Mouse (Mus musculus): ENCODE results near the gene Slc25a1. TPM values are rescaled to one million over a fixed set of nuclear protein-coding genes. Genes with fewer than 3 reads are reported as not detected.
A peak's percentile ranks its signal among the peaks of the same experiment; 100 is the strongest.
"Not testable (repeated sequence)": the region's sequence is repeated elsewhere in the genome, so short reads cannot be mapped to it uniquely, and the experiment has no call there.

The Slc25a1 gene
- 172 and 173 TPM in 2 replicates for polyA plus RNA-seq (2015; fragmentation: Nextera tagmentation; extraction: Ambion mirVana)

DNA sequence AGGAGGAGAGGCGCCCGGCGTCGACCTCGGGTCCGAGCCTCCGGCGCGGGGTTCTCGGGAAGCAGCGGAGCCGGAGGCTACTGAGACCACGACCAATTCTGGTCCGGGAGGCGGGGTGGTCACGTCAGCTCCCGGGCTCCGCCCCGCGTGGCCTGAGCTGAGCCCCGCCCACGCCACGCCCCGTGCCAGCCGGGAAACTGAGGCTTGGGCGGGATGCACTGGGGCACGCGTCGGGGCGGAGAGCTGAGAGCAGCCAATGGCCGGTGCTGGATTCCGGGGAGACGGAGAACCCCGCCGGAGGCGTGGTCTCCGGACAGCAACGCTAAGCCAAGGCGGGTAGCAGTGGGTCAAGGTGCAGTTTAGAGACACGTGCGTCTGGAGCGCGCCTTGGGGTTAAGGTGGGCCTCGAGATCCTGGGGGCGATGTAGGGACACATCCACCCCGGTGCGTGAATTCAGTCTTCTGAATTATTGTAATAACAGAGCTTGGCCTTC lies at the start of gene Slc25a1:
Gene Slc25a1, minus strand, starts transcription at position 133 of the 494 bp plus-strand sequence.
- Histone ChIP-seq H3K36me3 (peaks cover 19% of the 10 kb centered on the region), H3K27ac (peak within 1 kb of the TSS; percentile 92), H3K27me3 (no peaks in the 10 kb centered on the region), H3K4me2 (peak within 1 kb of the TSS; percentile 77), H3K9ac (peak within 1 kb of the TSS; percentile 91), H3K9me3 (no peaks in the 10 kb centered on the region), H3K4me1 (replicated peaks) (peaks cover 35% of the 10 kb centered on the region), H3K4me3 (peak within 1 kb of the TSS; percentile 82)
- under 1% methylated on average over 47 of the region's 47 CpGs for WGBS
- peak; percentile 79 for ATAC-seq (ENCODE audit: low FRiP score)

DNA sequence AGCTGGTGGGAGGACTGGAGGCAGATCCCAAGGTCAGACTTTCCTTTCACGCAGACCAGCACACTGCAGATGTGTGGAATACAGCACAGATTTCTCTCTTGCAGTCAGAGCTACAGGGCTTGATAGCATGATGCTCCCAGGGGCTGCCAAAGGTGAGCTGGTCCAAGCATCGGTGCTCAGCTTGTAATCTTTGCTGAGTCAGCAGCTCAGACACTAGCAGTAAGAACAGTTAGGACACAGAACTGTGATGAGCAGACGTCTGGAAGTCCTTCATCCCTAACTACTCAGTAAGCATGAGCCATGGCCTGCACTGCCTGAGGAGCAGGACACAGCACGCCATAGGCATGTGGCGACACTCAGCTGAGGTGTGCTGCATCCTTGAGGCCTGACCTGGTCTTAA lies 43.8 kb upstream of the Slc25a1 start:
- WGBS = 71% methylated on average over 5 of the region's 5 CpGs
- Histone ChIP-seq H3K4me3 (no peak overlapping the region), H3K4me2 (no peak overlapping the region), H3K4me1 (replicated peaks) (no peaks in the 10 kb centered on the region), H3K9me3 (no peaks in the 10 kb centered on the region), H3K9ac (no peak overlapping the region), H3K27me3 (0 out of 2 replicates have a peak, but pooled peaks cover 5% of the 10 kb centered on the region), H3K36me3 (no peaks in the 10 kb centered on the region), H3K27ac (no peak overlapping the region)
- no peak for ATAC-seq (ENCODE audit: low FRiP score)

DNA sequence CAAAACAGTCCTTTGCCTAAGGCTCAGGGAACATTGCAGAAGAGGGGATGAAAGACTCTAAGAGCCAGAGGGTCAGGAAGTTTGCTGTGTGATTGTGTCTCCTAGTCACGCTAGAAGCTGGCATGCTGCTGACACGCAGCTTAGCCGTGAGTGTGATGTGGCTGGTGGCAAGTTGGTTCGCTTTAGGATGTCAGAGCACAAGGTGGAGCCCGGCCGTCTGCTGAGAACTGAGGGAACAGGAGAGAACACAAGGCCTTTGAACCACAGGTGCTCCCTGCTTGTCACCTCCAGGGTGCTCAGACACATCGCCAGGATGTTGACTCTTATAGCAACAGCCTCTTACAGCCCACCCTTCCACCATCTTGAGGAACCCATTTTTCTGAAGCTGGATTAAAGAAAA lies 34.1 kb upstream of the Slc25a1 start:
- H3K9me3 ChIP-seq = no peaks in the 10 kb centered on the region
- H3K4me3 ChIP-seq = no peak overlapping the region
- H3K4me2 ChIP-seq = no peak overlapping the region
- ATAC-seq (ENCODE audit: low FRiP score) = no peak
- H3K27ac ChIP-seq = no peak overlapping the region
- no peaks in the 10 kb centered on the region for H3K36me3 ChIP-seq
- no peaks in the 10 kb centered on the region for H3K4me1 ChIP-seq (replicated peaks)
- no peak overlapping the region for H3K9ac ChIP-seq
- WGBS = 82% methylated on average over 7 of the region's 7 CpGs
- H3K27me3 ChIP-seq = 0 out of 2 replicates have a peak, but pooled peaks cover 4% of the 10 kb centered on the region

DNA sequence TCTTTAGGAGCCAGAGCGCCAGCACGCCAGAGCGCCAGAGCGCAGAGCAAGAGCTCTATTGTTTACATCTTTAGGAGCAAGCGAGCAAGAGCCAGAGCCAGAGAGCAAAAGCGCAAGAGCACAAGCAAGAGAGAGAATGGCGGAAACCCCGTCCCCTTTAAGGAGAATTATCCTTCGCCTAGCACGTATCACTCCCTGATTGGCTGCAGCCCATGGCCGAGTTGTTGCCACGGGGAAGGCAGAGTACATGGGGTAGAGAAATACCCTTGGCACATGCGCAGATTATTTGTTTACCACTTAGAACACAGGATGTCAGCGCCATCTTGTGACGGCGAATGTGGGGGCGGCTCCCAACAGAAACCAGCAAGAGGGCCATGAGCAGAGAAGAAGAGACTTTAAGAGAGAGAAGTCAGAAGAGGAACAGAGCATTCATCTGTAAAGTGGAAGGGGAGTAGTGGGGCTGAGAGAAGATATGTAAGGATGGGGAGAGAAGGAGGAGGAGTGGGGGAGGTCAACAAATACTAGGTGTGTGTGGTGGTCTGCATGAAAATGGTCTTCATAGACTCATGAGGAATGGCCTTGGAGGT lies 28.1 kb upstream of the Slc25a1 start:
- not testable (repeated sequence) for H3K27ac ChIP-seq; H3K9ac ChIP-seq; H3K9me3 ChIP-seq; H3K36me3 ChIP-seq; ATAC-seq (ENCODE audit: low FRiP score); H3K27me3 ChIP-seq; H3K4me3 ChIP-seq; H3K4me2 ChIP-seq; H3K4me1 ChIP-seq (replicated peaks)
- 95% methylated on average over 17 of the region's 17 CpGs for WGBS

DNA sequence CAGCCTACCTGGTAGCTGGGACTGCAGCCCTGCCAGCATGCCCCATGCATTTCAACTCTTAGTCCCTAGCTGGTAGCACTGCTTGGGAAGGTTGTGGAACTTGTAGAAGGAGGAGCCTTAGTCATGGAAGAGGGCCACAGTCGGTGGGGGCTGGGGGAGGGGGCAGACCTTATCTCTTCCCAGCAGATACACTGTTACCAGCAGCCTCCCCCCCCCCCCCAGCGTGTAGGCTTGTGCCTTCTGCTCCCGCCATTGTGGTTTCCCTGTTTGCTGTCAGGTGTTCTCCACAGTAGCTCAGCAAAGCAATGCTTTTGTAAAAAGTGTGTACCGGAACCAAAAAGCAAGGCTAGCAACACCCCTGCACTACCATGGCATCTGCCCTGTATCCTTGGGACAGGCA lies 23.6 kb upstream of the Slc25a1 start:
- peaks cover 16% of the 10 kb centered on the region for H3K4me1 ChIP-seq (replicated peaks)
- no peak overlapping the region for H3K4me2 ChIP-seq
- ATAC-seq (ENCODE audit: low FRiP score) = no peak
- no peak overlapping the region for H3K9ac ChIP-seq
- 91% methylated on average over 4 of the region's 4 CpGs for WGBS
- no peaks in the 10 kb centered on the region for H3K27me3 ChIP-seq
- H3K9me3 ChIP-seq = no peaks in the 10 kb centered on the region
- no peak overlapping the region for H3K27ac ChIP-seq
- H3K4me3 ChIP-seq = no peak overlapping the region
- H3K36me3 ChIP-seq = no peaks in the 10 kb centered on the region

DNA sequence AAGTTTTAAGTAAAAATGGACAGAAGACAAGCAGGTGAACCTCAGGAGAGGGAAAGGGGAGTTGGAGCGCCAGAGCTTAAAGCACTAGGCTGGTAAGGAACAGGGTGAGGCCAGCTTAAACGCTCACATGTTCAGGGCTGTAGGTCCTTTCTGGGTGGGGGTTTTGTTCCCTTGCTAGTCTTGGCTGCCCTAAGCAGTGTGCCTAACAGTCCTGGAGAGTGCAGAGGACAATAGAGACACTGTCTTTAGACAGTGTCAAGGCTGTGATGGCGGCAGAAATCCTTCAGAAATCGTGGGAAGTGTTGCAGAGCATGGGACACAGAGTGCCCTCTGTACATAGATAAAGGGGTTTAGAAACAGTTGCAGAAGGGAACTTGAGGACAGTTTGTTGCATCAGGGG lies 22.0 kb upstream of the Slc25a1 start:
- H3K27ac ChIP-seq = peak overlapping the region; percentile 64; the same call in 1 of the 2 replicates
- H3K9me3 ChIP-seq = no peaks in the 10 kb centered on the region
- H3K36me3 ChIP-seq = no peaks in the 10 kb centered on the region
- H3K9ac ChIP-seq = no peak overlapping the region
- H3K4me1 ChIP-seq (replicated peaks) = peaks cover 16% of the 10 kb centered on the region
- ATAC-seq (ENCODE audit: low FRiP score) = peak; percentile 24; the same call in 1 of the 2 replicates
- H3K4me3 ChIP-seq = no peak overlapping the region
- no peak overlapping the region for H3K4me2 ChIP-seq
- 53% methylated on average over 4 of the region's 4 CpGs for WGBS
- 0 out of 2 replicates have a peak, but pooled peaks cover 6% of the 10 kb centered on the region for H3K27me3 ChIP-seq

DNA sequence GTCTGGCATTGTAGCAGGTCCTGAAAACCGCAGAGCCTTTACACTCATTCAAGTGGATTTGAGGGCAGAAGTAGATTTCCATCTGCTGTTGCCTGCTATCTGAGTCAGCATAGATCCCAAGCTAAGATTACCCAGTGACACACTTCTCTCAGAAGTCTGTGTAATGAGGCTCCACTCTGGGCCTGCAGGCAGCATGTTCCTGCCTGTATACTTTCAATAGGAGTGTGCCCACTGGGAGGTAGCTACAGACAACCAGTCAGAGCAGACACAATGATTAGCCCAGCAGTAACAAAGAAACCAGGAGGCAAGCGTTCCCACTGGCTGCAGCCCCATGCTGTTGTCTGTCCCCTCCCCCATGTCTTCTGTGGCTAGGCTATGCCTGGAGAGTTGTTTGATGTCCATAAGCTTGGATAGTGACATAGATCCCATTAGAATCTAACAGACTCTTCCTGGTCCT lies 21.4 kb upstream of the Slc25a1 start:
- Histone ChIP-seq H3K4me2 (no peak overlapping the region), H3K4me3 (no peak overlapping the region), H3K9me3 (no peaks in the 10 kb centered on the region), H3K9ac (no peak overlapping the region), H3K36me3 (no peaks in the 10 kb centered on the region), H3K27ac (peak overlapping the region; percentile 64; the same call in 1 of the 2 replicates), H3K4me1 (replicated peaks) (peaks cover 16% of the 10 kb centered on the region), H3K27me3 (0 out of 2 replicates have a peak, but pooled peaks cover 7% of the 10 kb centered on the region)
- WGBS = 23% methylated on average over 2 of the region's 2 CpGs
- peak; percentile 75 for ATAC-seq (ENCODE audit: low FRiP score)

DNA sequence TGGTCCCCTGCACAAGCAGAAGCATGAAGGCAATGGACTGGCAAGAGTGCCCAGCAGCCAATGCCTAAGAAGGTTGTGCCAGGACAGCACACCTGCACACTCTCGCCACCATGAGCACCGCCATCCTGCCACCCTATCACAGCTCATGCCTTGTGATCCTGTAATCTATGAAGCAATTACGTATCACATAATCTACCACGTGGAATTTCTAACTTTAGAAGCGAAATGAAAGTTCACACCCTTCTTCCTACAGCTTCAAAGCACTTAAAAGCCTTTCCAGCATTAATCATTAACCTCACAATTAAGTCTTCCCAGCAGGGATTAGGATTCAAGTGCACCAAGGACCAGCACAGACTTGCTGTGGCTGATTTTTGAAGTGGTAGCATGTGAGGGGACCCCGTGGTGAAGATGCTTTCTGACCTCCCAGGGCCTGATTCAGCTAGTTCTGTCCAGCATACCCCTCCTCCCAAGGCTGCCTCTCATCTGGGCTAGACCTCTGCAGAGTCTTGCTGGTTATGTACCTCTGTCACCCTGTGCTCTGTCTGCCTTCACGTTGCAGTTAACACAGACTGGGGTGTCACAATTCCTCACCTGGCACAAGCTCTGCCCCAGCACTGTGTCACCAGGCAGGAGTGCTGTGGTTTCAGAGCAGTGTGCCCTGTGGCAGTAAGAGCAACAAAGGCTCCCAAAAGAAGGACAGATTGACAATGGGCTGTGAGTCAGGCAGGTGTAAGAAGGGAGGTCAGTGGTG lies 17.2 kb upstream of the Slc25a1 start:
- no peak overlapping the region for H3K9ac ChIP-seq
- 58% methylated on average over 7 of the region's 7 CpGs for WGBS

DNA sequence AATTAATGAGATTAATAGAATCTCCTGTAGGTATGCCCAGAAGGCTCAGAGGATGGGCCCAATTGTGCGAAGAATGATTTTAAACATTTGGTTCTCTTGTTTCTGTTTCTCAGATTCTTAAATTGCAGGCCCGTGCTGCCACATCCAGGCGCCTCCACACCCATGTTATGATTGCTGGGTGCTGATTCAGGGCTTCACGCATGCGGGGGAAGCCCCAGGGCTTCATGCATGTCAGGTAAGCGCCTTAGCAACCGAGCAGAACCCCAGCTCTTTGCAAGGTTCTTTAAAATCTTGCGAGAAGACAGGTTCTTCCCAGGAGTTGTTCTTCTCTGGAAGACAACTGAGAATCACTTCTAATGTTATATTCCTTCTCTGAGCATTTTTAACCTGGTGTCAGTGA lies 15.4 kb upstream of the Slc25a1 start:
- ATAC-seq (ENCODE audit: low FRiP score) = no peak
- 0 out of 2 replicates have a peak, but pooled peaks cover 7% of the 10 kb centered on the region for H3K27me3 ChIP-seq
- no peaks in the 10 kb centered on the region for H3K9me3 ChIP-seq
- no peak overlapping the region for H3K4me2 ChIP-seq
- H3K4me3 ChIP-seq = no peak overlapping the region
- 76% methylated on average over 8 of the region's 8 CpGs for WGBS
- no peak overlapping the region for H3K9ac ChIP-seq
- H3K27ac ChIP-seq = no peak overlapping the region
- H3K4me1 ChIP-seq (replicated peaks) = no peaks in the 10 kb centered on the region
- no peaks in the 10 kb centered on the region for H3K36me3 ChIP-seq

More for the DNA sequence above, 17.2 kb upstream of the Slc25a1 start:
- Histone ChIP-seq H3K27me3 (0 out of 2 replicates have a peak, but pooled peaks cover 7% of the 10 kb centered on the region), H3K9me3 (no peaks in the 10 kb centered on the region), H3K4me2 (no peak overlapping the region), H3K4me1 (replicated peaks) (peaks cover 14% of the 10 kb centered on the region), H3K36me3 (no peaks in the 10 kb centered on the region), H3K4me3 (no peak overlapping the region), H3K27ac (no peak overlapping the region)
- ATAC-seq (ENCODE audit: low FRiP score) = no peak

DNA sequence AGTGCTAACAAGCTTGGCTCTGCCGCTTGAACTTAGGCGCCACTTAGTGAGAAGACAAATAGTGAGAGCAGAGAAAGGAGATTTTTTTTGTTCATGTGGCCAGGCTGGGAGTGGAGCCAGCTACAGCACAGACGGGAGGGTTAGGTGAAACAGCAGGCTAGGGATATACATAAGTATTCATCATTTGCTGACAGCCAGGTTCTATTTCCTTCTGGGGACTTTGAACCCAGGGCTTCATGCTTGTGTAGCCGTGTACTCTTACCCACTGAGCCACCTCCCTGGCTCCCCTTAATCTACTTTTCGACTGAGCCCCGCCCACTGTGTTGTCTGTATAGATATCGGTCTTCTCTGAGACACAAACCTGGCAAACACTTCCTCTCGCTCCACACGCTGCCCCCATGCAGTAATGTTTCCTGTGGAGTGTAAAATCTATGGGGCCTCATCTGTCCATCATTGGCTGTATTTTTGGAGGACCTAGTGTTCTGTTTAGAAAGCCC lies 11.3 kb upstream of the Slc25a1 start:
- Histone ChIP-seq H3K27me3 (peaks cover 27% of the 10 kb centered on the region), H3K4me3 (no peak overlapping the region), H3K36me3 (no peaks in the 10 kb centered on the region), H3K9ac (peak overlapping the region; percentile 1; the same call in 1 of the 2 replicates), H3K4me1 (replicated peaks) (no peaks in the 10 kb centered on the region), H3K9me3 (no peaks in the 10 kb centered on the region), H3K27ac (no peak overlapping the region), H3K4me2 (no peak overlapping the region)
- peak; percentile 68; the same call in 1 of the 2 replicates for ATAC-seq (ENCODE audit: low FRiP score)
- WGBS = 54% methylated on average over 9 of the region's 9 CpGs

DNA sequence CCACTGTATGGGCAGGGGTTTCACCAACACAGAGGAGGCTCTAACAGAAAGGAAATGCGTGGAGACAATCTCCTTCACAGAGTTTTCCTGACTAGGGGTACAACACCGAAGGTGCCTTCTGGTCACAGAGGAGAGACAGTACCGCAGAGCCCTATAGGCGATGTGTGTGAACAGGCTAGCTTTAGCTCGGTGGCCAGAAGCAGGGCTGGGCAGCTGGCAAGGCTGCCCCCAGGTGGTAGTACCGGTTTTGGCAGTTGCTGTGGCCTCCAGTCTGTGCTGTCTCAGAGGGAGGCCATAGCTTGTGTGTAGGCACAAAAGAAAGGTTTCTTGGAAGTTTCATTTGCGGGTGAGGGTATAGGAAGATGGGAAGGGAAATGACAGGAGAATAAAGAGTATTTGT lies 10.8 kb upstream of the Slc25a1 start:
- Histone ChIP-seq H3K27me3 (peaks cover 32% of the 10 kb centered on the region), H3K36me3 (no peaks in the 10 kb centered on the region), H3K27ac (no peak overlapping the region), H3K9ac (peak overlapping the region; percentile 1; the same call in 1 of the 2 replicates), H3K4me2 (no peak overlapping the region), H3K4me1 (replicated peaks) (no peaks in the 10 kb centered on the region), H3K4me3 (no peak overlapping the region), H3K9me3 (no peaks in the 10 kb centered on the region)
- peak; percentile 80 for ATAC-seq (ENCODE audit: low FRiP score)
- WGBS = 12% methylated on average over 7 of the region's 7 CpGs

DNA sequence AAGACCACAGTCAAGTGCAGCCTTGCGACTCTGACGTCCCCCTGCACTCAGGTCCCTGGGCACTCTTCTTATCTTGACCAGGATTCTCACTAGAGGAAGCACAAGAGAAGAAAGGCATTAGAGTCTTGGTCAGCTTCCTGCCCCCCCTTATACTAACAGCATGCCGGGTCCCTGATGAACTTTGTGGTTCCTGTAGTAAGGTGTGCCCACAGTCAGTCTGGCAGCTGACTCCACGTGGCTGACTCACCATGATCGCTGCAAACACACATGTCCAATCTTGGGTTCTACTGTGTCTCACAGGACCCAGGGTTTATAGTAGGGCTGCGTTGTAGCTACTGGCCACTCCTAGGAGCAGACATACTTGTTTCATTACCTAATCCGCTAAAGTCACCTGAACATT lies 10.2 kb upstream of the Slc25a1 start:
- Histone ChIP-seq H3K36me3 (no peaks in the 10 kb centered on the region), H3K27ac (no peak overlapping the region)
- 84% methylated on average over 7 of the region's 7 CpGs for WGBS

More for the DNA sequence above, 10.2 kb upstream of the Slc25a1 start:
- H3K9ac ChIP-seq = no peak overlapping the region
- H3K4me2 ChIP-seq = no peak overlapping the region
- H3K4me3 ChIP-seq = no peak overlapping the region
- no peak for ATAC-seq (ENCODE audit: low FRiP score)
- no peaks in the 10 kb centered on the region for H3K9me3 ChIP-seq
- no peaks in the 10 kb centered on the region for H3K4me1 ChIP-seq (replicated peaks)
- H3K27me3 ChIP-seq = peaks cover 38% of the 10 kb centered on the region
